Mouse (Mus musculus) kidney, adult 8-10 months (tissue): ENCODE measurements around the gene Mxra7.
A peak's percentile ranks its signal among the peaks of the same experiment; 100 is the strongest.
"Not testable (repeated sequence)": the region's sequence is repeated elsewhere in the genome, so short reads cannot be mapped to it uniquely, and the experiment has no call there.

ENCODE experiments used
- DNase-seq, 2 experiments: peaks; one replicate each; pipeline ENCODE4 v3.0.0; 2022

Mxra7 gene

GRCm38 (mm10) chr11:116827534-116828165 lies at the start of gene Mxra7:
Gene Mxra7, minus strand, starts transcription at chr11:116828046.
- peak; percentile 63 to 77 for DNase-seq

GRCm38 (mm10) chr11:116873987-116874386 lies 46.1 kb upstream of the Mxra7 start:
- DNase-seq = no peak

GRCm38 (mm10) chr11:116871538-116871937 lies 43.7 kb upstream of the Mxra7 start:
- DNase-seq = no peak

GRCm38 (mm10) chr11:116869641-116870040 lies 41.8 kb upstream of the Mxra7 start:
- no peak for DNase-seq

GRCm38 (mm10) chr11:116869223-116869622 lies 41.4 kb upstream of the Mxra7 start:
- DNase-seq = no peak

GRCm38 (mm10) chr11:116868129-116868528 lies 40.3 kb upstream of the Mxra7 start:
- peak; percentile 62 to 77 for DNase-seq

GRCm38 (mm10) chr11:116865945-116866585 lies 38.2 kb upstream of the Mxra7 start:
- DNase-seq = peak; percentile 53 to 62

GRCm38 (mm10) chr11:116864444-116864843 lies 36.6 kb upstream of the Mxra7 start:
- DNase-seq = no peak

- no peak for DNase-seq
These were observed 29.5 kb upstream of the Mxra7 start for GRCm38 (mm10) chr11:116857183-116857850.

- DNase-seq = no peak
These were observed 26.4 kb upstream of the Mxra7 start for GRCm38 (mm10) chr11:116854279-116854678.

- DNase-seq = peak; percentile 96 to 98
These were observed 25.7 kb upstream of the Mxra7 start for GRCm38 (mm10) chr11:116853512-116853928.

- peak; percentile 93 to 94 for DNase-seq
These were observed 25.2 kb upstream of the Mxra7 start, which contains the start of gene Srsf2 for GRCm38 (mm10) chr11:116852891-116853511. Gene Srsf2, minus strand, starts transcription at chr11:116853094.

- peak; percentile 73 to 77 for DNase-seq
These were observed 24.5 kb upstream of the Mxra7 start, which contains the start of gene Mfsd11 for GRCm38 (mm10) chr11:116852291-116852890. Gene Mfsd11, plus strand, starts transcription at chr11:116852440.

GRCm38 (mm10) chr11:116851576-116852290 lies 23.9 kb upstream of the Mxra7 start:
- DNase-seq = peak; percentile 65 to 72

- no peak for DNase-seq
These were observed 23.1 kb upstream of the Mxra7 start for GRCm38 (mm10) chr11:116850833-116851477.

- DNase-seq = no peak
These were observed 22.2 kb upstream of the Mxra7 start for GRCm38 (mm10) chr11:116850085-116850484.

GRCm38 (mm10) chr11:116849587-116849986 lies 21.7 kb upstream of the Mxra7 start:
- no peak for DNase-seq

- not testable (repeated sequence) for DNase-seq
These were observed 21.0 kb upstream of the Mxra7 start for GRCm38 (mm10) chr11:116848877-116849178.

- no peak for DNase-seq
These were observed 20.4 kb upstream of the Mxra7 start for GRCm38 (mm10) chr11:116848086-116848876.

- no peak for DNase-seq
These were observed 19.6 kb upstream of the Mxra7 start for GRCm38 (mm10) chr11:116847187-116848085.
